Mouse (Mus musculus) liver, adult 2 months (tissue): ENCODE measurements around the gene Rpl35a. TPM values are rescaled to one million over a fixed set of nuclear protein-coding genes. Genes with fewer than 3 reads are reported as not detected.

Experiments
- DNase-seq: peaks from one replicate; pipeline ENCODE4 v3.0.0-alpha.2; 2011; ENCODE audit warnings: low read depth, low spot score; ENCODE audit errors: extremely low read depth
- H3K27ac ChIP-seq: fragments of 200-500 bp; replicated peaks from 2 replicates; pipeline ENCODE4 v1.5.1; 2012; ENCODE audit warnings: low read depth, mild to moderate bottlenecking, control low read depth, inconsistent platforms, low read length; ENCODE audit not compliant: insufficient read depth
- H3K27me3 ChIP-seq: fragments of 200-500 bp; 2 replicates; pipeline ENCODE4 v1.6.1; 2012; ENCODE audit warnings: mild to moderate bottlenecking, moderate library complexity, low read length, inconsistent platforms; ENCODE audit not compliant: control insufficient read depth, insufficient read depth
- H3K36me3 ChIP-seq: fragments of 200-500 bp; 2 replicates; pipeline ENCODE4 v1.6.1; 2012; ENCODE audit warnings: low read length, inconsistent platforms; ENCODE audit not compliant: control insufficient read depth, insufficient read depth
- H3K4me1 ChIP-seq: fragments of 200-500 bp; 2 replicates; pipeline ENCODE4 v1.6.1; 2011; ENCODE audit warnings: low read length; ENCODE audit not compliant: control insufficient read depth, insufficient read depth
- H3K4me3 ChIP-seq: fragments of 200-500 bp; 2 replicates; pipeline ENCODE4 v1.5.1; 2011; ENCODE audit warnings: low read depth, mild to moderate bottlenecking, control low read depth, low read length, moderate library complexity; ENCODE audit not compliant: insufficient read depth
- H3K79me2 ChIP-seq: fragments of 200-500 bp; 2 replicates; pipeline ENCODE4 v1.6.1; 2012; ENCODE audit warnings: inconsistent platforms, mild to moderate bottlenecking, low read length, moderate library complexity; ENCODE audit not compliant: control insufficient read depth, insufficient read depth
- H3K9ac ChIP-seq: fragments of 200-500 bp; 2 replicates; pipeline ENCODE4 v1.6.1; 2012; ENCODE audit warnings: low read depth, mild to moderate bottlenecking, control low read depth, inconsistent platforms, low read length
- CTCF ChIP-seq: fragments of 200-500 bp; IDR thresholded peaks from 2 replicates; pipeline ENCODE4 v1.5.1; 2011; ENCODE audit warnings: low read depth, low read length, control low read depth
- POLR2A ChIP-seq: fragments of 200-500 bp; IDR thresholded peaks from 2 replicates; pipeline ENCODE4 v1.6.1; 2011; ENCODE audit warnings: low read length, control low read depth; ENCODE audit not compliant: insufficient read depth; ENCODE audit errors: extremely low read depth
- WGBS: fragments of 180-500 bp; shearing (Covaris S2); methylation state at CpG from one replicate; pipeline ENCODE4 v1.1.7; 2018; 5-methylcytosine and 5-hydroxymethylcytosine counted together
- polyA plus RNA-seq: library from polyadenylated mRNA; depleted of rRNA; stranded (reverse); fragments of >200 nt; gene quantifications from 2 replicates; pipeline ENCODE4 v1.2.3, GENCODE M21; 2012
- total RNA-seq: library from RNA; depleted of rRNA; stranded (reverse); fragments of >200 nt; gene quantifications from 2 replicates; pipeline ENCODE4 v1.2.3, GENCODE M21; 2014

The Rpl35a gene
- total and polyA plus RNA-seq, 2 experiments, result 111 to 805 TPM

DNA sequence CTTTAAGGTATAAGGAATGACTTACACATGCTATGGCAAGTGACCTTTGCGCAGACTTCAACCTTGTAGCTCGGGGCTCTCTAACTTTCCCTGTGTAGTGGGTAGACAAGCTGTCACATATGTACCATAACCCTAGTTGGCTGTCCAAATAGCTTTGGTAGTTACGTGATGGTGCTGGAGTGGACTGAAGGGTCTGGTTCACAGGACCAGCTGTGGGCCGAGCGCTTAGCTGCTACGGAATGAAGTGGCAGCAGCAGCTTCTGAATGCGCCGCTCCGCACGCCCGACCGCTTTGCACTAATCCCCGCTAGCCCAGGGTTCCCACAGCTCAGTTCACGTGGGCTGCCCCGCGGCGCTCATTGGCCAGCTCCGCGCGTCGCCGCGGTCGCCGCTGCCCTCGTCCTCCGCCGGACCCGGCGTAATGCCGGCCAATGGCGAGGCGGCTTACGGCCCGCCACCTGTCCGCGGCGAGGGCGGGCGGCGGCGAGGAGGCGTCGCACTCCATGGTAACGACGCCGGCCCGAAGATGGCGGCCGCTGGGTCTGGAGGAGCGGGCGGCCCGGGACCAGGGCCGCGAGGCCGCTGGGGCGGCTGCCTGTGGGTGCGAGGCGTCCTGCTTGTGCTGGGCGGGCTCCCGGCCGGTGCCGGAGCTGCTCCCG lies 5.9 kb downstream of the Rpl35a start, which contains the start of gene Lmln:
Gene Lmln, plus strand, starts transcription at position 498 of the 658 bp plus-strand sequence.
- WGBS, result under 1% methylated on average over 59 of the region's 64 CpGs
- TF ChIP-seq POLR2A, result peak; percentile 94
- no peak for TF ChIP-seq CTCF
- Histone ChIP-seq H3K27me3 (no peaks in the 10 kb centered on the region), H3K27ac (peak within 1 kb of the TSS; percentile 80), H3K4me1 (peaks cover 27% of the 10 kb centered on the region), H3K36me3 (peaks cover 16% of the 10 kb centered on the region), H3K9ac (peak within 1 kb of the TSS; percentile 91), H3K4me3 (peak within 1 kb of the TSS; percentile 81), H3K79me2 (no peaks in the 10 kb centered on the region)
- DNase-seq, result peak; percentile 79

DNA sequence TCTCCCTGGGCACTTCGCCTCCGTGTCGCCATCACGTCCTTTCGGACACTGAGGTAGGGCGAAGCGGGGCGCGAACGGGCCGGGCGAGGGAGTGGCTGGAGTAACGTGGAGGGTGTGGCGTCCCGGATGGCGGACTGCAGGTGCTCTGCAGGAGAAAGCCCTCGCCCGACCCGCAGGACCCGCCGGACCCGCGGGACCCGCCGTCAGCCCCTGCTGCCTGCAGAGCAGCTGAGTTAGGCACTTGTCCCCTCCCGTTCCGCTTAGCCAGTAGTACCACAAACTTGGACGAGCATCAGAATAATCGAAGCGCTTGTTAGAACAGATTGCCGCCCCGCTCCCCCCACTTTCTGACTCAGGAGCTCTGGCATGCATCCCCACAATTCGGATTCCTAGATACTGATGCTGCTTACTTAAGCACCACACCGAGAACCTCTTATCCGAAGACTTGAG lies 6.5 kb downstream of the Rpl35a start:
- TF ChIP-seq CTCF, result no peak
- TF ChIP-seq POLR2A, result no peak
- 1% methylated on average over 31 of the region's 35 CpGs for WGBS
- peak overlapping the region; percentile 54 for H3K27ac ChIP-seq

DNA sequence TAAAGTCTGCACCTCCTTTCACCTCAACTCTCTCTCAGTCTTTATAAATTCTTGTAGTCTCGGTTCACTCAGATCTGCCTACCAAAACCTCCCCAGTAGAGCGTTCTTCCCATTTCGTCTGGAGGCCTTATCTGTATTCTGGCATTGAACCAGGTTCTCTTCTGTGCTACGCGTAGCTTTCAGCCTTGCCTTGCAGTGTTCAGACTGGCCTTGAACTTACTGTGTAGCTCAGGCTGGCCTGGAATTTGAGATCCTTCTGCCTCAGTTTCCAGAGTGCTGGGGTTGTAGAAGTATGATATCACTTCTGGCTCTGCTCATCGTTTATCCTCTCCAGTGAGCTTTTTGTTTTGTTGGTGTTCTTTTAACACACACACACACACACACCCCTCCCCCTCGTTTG lies 7.0 kb downstream of the Rpl35a start:
- peaks cover 16% of the 10 kb centered on the region for H3K36me3 ChIP-seq
- WGBS, result 10% methylated on average over 7 of the region's 7 CpGs
- H3K27ac ChIP-seq, result peak overlapping the region; percentile 27; the same call in 1 of the 2 replicates
- H3K27me3 ChIP-seq, result no peaks in the 10 kb centered on the region
- H3K79me2 ChIP-seq, result no peaks in the 10 kb centered on the region
- no peak for TF ChIP-seq POLR2A
- peak overlapping the region; percentile 82 for H3K9ac ChIP-seq
- H3K4me3 ChIP-seq, result peak overlapping the region; percentile 81
- peak; percentile 45 for DNase-seq
- H3K4me1 ChIP-seq, result peaks cover 22% of the 10 kb centered on the region

More for the DNA sequence above, 6.5 kb downstream of the Rpl35a start:
- peaks cover 16% of the 10 kb centered on the region for H3K36me3 ChIP-seq
- peaks cover 25% of the 10 kb centered on the region for H3K4me1 ChIP-seq
- DNase-seq, result peak; percentile 53
- no peaks in the 10 kb centered on the region for H3K27me3 ChIP-seq
- H3K4me3 ChIP-seq, result peak overlapping the region; percentile 81
- no peaks in the 10 kb centered on the region for H3K79me2 ChIP-seq
- H3K9ac ChIP-seq, result peak overlapping the region; percentile 82

DNA sequence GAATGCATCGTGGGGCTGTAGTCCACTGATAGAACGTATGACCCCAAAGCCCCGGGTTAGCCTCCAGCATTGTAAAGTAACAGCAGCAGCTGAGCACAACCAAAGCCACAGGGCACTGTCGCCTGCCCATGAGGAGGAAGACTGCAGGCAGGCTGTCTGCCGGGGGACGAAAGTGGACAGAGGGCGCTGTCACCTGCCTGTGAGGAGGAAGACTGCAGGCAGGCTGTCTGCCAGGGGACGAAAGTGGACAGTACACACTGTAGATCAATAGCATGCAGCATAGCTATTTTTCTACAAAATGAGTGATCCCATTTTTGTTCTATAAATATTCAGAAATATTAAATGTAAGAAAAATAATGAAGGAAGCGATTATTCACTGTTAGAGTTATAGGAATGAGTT lies 8.4 kb downstream of the Rpl35a start:
- Histone ChIP-seq H3K27me3 (no peaks in the 10 kb centered on the region), H3K27ac (no peak overlapping the region), H3K79me2 (no peaks in the 10 kb centered on the region), H3K36me3 (peaks cover 10% of the 10 kb centered on the region), H3K9ac (no peak overlapping the region), H3K4me1 (peaks cover 17% of the 10 kb centered on the region), H3K4me3 (no peak overlapping the region)
- no peak for TF ChIP-seq POLR2A
- peak; percentile 72 for TF ChIP-seq CTCF
- WGBS, result 55% methylated on average over 9 of the region's 9 CpGs
- DNase-seq, result peak; percentile 53

DNA sequence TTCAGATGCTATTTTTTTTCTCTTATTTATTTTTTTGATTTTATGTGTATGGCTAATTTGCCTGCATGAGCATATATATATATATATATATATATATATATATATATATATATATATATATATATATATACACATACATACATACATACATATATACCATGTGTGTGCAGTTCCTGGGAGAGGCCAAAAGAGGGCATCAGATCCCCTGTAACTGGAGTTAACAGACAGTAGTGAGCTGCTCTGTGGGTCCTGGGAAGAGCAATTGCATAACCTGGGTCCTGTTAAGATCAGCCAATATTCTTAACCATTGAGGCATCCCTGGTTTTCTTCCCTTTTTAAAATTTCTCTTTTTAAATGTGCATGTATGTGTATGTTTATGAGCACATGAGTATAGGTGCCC lies 14.7 kb downstream of the Rpl35a start:
- DNase-seq, result no peak
- H3K27ac ChIP-seq, result no peak overlapping the region
- no peak overlapping the region for H3K9ac ChIP-seq
- no peaks in the 10 kb centered on the region for H3K79me2 ChIP-seq
- H3K4me1 ChIP-seq, result no peaks in the 10 kb centered on the region
- no peak overlapping the region for H3K4me3 ChIP-seq
- TF ChIP-seq CTCF (no peak), POLR2A (no peak)
- peaks cover 6% of the 10 kb centered on the region; the same call in 1 of the 2 replicates for H3K36me3 ChIP-seq
- no peaks in the 10 kb centered on the region for H3K27me3 ChIP-seq

DNA sequence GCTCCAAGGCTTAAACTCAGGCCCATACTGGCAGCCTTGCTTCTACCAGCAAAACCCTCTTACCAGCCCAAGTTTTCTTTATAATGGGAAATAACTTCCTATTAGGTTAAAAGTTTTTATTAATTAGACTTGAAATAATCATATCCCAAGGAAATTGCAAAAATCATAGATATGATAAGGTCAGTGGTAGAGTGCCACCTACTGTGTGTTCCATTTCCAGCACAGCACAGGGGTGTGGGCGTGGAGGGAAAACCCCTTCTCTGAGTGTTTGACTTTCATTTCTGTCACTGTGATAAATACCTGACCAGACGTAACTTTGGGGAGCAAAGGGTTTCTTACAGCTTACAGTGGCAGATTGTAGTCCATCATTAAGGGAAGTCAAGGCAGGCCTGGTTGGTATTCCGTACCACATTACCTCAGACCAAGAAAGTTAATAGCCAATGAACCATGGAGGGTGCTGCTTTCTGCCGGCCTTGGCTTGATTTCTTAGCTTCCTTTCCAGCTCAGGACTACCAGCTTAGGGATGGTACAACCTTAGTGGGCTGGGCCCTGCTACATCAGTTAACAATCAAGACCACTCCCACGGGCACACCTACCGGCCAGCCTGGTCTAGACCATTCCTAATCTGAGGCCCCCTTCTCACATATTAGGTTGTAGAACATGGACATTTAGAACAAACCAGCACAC lies 16.8 kb downstream of the Rpl35a start:
- 89% methylated on average over 6 of the region's 6 CpGs for WGBS
- no peak for DNase-seq

More for the DNA sequence above, 16.8 kb downstream of the Rpl35a start:
- TF ChIP-seq POLR2A, result no peak
- no peak for TF ChIP-seq CTCF
- Histone ChIP-seq H3K36me3 (peaks cover 6% of the 10 kb centered on the region; the same call in 1 of the 2 replicates), H3K4me3 (no peak overlapping the region), H3K27me3 (no peaks in the 10 kb centered on the region), H3K27ac (no peak overlapping the region), H3K4me1 (no peaks in the 10 kb centered on the region), H3K79me2 (no peaks in the 10 kb centered on the region), H3K9ac (no peak overlapping the region)
